Mouse (Mus musculus): ENCODE results near the gene Ublcp1.

- TF ChIP-seq ZC3H11A (IDR thresholded peaks at IDR 0.05; ENCODE audit: borderline replicate concordance, low read depth, low read length) (no peak), CHD2 (IDR thresholded peaks at IDR 0.05; ENCODE audit: low read depth, low read length) (no peak), MAFK (IDR thresholded peaks at IDR 0.05; ENCODE audit: insufficient read depth, low read depth, low read length) (no peak)
Measured at GRCm38 (mm10) chr11:44518281-44519095, 48.2 kb upstream of the Ublcp1 start, which contains the start of gene Rnf145.

All from ES-E14 (cell line).